Mouse (Mus musculus): Measurements from ENCODE around the gene Fibp. TPM values are rescaled to one million over a fixed set of nuclear protein-coding genes. Genes with fewer than 3 reads are reported as not detected.

Fibp gene
- polyA plus RNA-seq, 1 experiment from 2014 or later, result 92.2 TPM

DNA sequence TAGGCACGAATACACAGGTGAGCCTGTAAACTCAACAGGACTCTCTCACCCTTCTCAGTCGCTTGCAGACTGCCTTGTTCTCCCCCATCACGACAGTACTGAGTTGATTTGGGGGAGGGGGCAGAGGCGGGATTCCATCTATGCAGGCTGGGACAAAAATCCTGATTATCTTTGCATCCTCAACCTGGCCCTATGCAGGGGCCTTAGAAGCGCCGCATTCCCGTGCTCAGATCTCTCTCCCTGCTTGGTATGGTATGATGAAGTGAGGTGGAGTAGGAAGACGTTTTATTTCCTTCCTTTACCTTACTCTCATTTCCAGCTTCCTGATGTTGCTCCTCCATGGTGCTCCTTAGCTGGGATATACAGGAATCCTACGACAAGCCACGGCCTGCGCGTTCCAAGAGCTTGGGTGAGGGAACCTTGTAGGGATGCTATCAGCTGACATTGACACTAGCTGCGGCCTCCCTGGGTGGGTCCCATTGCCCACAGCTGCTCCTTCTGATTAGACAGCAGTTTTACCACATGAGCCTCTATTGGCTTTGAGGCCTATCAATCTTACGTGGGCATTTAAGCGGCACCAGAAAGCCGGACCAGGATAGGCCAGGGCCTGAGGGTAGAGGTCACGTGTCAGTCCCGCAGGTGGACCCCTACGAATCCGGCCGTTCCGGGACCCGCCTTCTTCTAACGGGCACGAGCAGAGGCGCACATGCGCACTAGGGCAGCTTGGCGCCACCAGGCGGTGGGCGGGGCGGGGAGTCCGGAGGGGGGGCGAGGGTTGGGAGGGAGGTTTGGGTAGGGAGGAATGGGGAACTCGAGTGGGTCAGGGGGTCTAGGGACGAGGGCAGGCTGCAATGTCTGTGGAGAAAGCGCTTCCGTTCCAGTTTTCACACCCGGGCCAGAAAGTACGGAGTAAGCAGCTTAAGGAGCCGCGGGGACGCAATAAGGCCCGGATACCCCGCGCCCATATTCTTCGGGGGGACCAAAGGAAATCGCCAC, 49.9 kb downstream of the Fibp start, which contains the start of gene Snx32:
TSS of gene Snx32 (minus strand) at position 508 of the 996 bp plus-strand sequence.
- CTCF ChIA-PET, result interaction anchor here (1.0 to 3.0 kb wide), 4 partner anchors 12 to 57 kb away, joined by 3 to 13 read pairs (median 6); partner anchors contain the start of genes Ap5b1 and Mus81
- in situ Hi-C loops (cut with MboI; ENCODE audit: low pct_unique_long_range_greater_than_20kb), result no loop called here
- H3K27me3 ChIP-seq, result no peaks in the 10 kb centered on the region
- peak; percentile 100 for ATAC-seq
- POLR2A ChIA-PET, result interaction anchor here (0.6 to 2.2 kb wide), 6 partner anchors 12 to 61 kb away, joined by 3 to 7 read pairs (median 3); no protein-coding TSS in a partner anchor
- peak; percentile 24 for TF ChIP-seq CTCF (IDR thresholded peaks at IDR 0.05)
- peak; percentile 94 for DNase-seq (ENCODE audit: low read depth, low spot score)

DNA sequence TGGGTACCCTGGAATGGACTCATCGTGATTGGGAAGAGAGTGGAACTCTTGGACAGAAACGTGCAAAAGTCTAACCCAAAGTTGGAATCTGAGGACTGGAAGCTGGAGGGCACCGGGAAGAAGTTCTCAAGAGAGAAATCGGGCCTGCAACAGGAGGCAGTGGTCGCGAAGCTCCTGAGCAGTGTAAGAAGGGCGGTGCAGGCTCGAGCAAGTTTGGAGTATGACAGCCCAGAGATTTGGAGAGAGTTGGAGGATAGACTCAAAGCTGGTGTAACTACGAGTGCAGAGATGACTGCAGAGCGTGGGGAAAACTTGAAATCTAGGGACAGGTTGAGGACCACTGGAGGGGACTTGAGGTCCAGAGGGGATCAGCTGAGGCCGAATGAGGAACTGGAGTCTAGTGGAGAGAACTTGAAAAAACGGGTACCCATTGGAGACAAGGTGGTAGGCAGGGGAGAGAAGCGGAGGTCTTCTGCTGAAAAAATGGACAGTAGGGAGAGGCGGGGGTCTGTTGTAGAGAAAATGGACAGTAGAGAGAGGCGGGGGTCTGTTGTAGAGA, 50.7 kb downstream of the Fibp start:
- CTCF ChIA-PET, result interaction anchor here (1.0 to 3.0 kb wide), 3 partner anchors 15 to 56 kb away, joined by 3 to 13 read pairs (median 9); partner anchors contain the start of genes Ap5b1 and Mus81
- ATAC-seq (no peak), DNase-seq (ENCODE audit: low read depth, low spot score) (no peak)
- POLR2A ChIA-PET, result interaction anchor here (0.7 to 2.2 kb wide), 5 partner anchors 10 to 26 kb away, joined by 3 to 7 read pairs (median 3); no protein-coding TSS in a partner anchor
- in situ Hi-C loops (cut with MboI; ENCODE audit: low pct_unique_long_range_greater_than_20kb), result no loop called here
- H3K27me3 ChIP-seq, result no peaks in the 10 kb centered on the region
- TF ChIP-seq CTCF (IDR thresholded peaks at IDR 0.05), result no peak

- H3K27me3 ChIP-seq, result no peaks in the 10 kb centered on the region
- CTCF ChIA-PET, result interaction anchor here (1.0 kb wide), 1 partner anchor 18 kb away, joined by 4 read pairs; no protein-coding TSS in a partner anchor
- no peak for DNase-seq (ENCODE audit: low read depth, low spot score)
- POLR2A ChIA-PET, result interaction anchor here (0.5 to 0.9 kb wide), 2 partner anchors 9 to 42 kb away, joined by 3 to 4 read pairs; no protein-coding TSS in a partner anchor
- ATAC-seq, result no peak
- TF ChIP-seq CTCF (IDR thresholded peaks at IDR 0.05), result no peak
- in situ Hi-C loops (cut with MboI; ENCODE audit: low pct_unique_long_range_greater_than_20kb), result no loop called here
Observed at GRCm38 (mm10) chr19:5512091-5513004, 51.9 kb downstream of the Fibp start.

GRCm38 (mm10) chr19:5513005-5513349, 52.6 kb downstream of the Fibp start:
- no peak for ATAC-seq
- no peak for TF ChIP-seq CTCF (IDR thresholded peaks at IDR 0.05)
- H3K27me3 ChIP-seq, result no peaks in the 10 kb centered on the region
- no peak for DNase-seq (ENCODE audit: low read depth, low spot score)
- POLR2A ChIA-PET, result interaction anchor here (0.5 kb wide), 1 partner anchor 42 kb away, joined by 3 read pairs; no protein-coding TSS in a partner anchor
- CTCF ChIA-PET, result no interaction called here
- in situ Hi-C loops (cut with MboI; ENCODE audit: low pct_unique_long_range_greater_than_20kb), result no loop called here

Other genes with a start within 250 kb of the Fibp start
- 23.8 TPM for gene Pacs1, start 187.5 kb upstream of the Fibp start, polyA plus RNA-seq (2021)
- gene Sf3b2, start 165.2 kb upstream of the Fibp start, polyA plus RNA-seq (2021), result 255 TPM
- gene Gal3st3, start 162.3 kb upstream of the Fibp start, polyA plus RNA-seq (2021), result not detected
- gene Catsper1, start 124.9 kb upstream of the Fibp start, polyA plus RNA-seq (2021), result not detected
- gene Cst6, start 111.0 kb upstream of the Fibp start, polyA plus RNA-seq (2021), result 1.1 TPM
- 36.7 TPM for gene Eif1ad, start 93.9 kb upstream of the Fibp start, polyA plus RNA-seq (2021)
- gene Banf1, start 93.4 kb upstream of the Fibp start, polyA plus RNA-seq (2021), result 211 TPM
- gene Sart1, start 71.9 kb upstream of the Fibp start, polyA plus RNA-seq (2021), result 75.3 TPM
- gene Tsga10ip, start 58.1 kb upstream of the Fibp start, polyA plus RNA-seq (2021), result 0.13 TPM
- 251 TPM for gene Drap1, start 35.6 kb upstream of the Fibp start, polyA plus RNA-seq (2021)
- gene AI837181, start 35.5 kb upstream of the Fibp start, polyA plus RNA-seq (2021), result 58.5 TPM
- gene Fosl1, start 13.1 kb upstream of the Fibp start, polyA plus RNA-seq (2021), result 2.1 TPM
- gene Ccdc85b, start 2.7 kb upstream of the Fibp start, polyA plus RNA-seq (2021), result 16.8 TPM
- gene Ctsw, start 7.9 kb downstream of the Fibp start, polyA plus RNA-seq (2021), result 0.42 TPM
- 451 TPM for gene Efemp2, start 13.3 kb downstream of the Fibp start, polyA plus RNA-seq (2021)
- gene Mus81, start 27.8 kb downstream of the Fibp start, polyA plus RNA-seq (2021), result 37.0 TPM
- 1,610 TPM for gene Cfl1, start 29.8 kb downstream of the Fibp start, polyA plus RNA-seq (2021)
- 1.6 TPM for gene 1700020D05Rik, start 43.2 kb downstream of the Fibp start, polyA plus RNA-seq (2021)
- 30.0 TPM for gene Snx32, start 49.9 kb downstream of the Fibp start, polyA plus RNA-seq (2021)
- 0.08 TPM for gene Ovol1, start 100.0 kb downstream of the Fibp start, polyA plus RNA-seq (2021)
- 8.3 TPM for gene Ap5b1, start 107.4 kb downstream of the Fibp start, polyA plus RNA-seq (2021)
- 79.1 TPM for gene Rnaseh2c, start 141.3 kb downstream of the Fibp start, polyA plus RNA-seq (2021)
- gene Kat5, start 149.6 kb downstream of the Fibp start, polyA plus RNA-seq (2021), result 56.5 TPM
- 94.7 TPM for gene Rela, start 176.9 kb downstream of the Fibp start, polyA plus RNA-seq (2021)
- gene Sipa1, start 203.1 kb downstream of the Fibp start, polyA plus RNA-seq (2021), result 18.1 TPM
- 45.5 TPM for gene Map3k11, start 228.1 kb downstream of the Fibp start, polyA plus RNA-seq (2021)
- 78.8 TPM for gene Pcnx3, start 228.3 kb downstream of the Fibp start, polyA plus RNA-seq (2021)
- gene Kcnk7, start 243.8 kb downstream of the Fibp start, polyA plus RNA-seq (2021), result 0.06 TPM

All from Patski (cell line).